Mouse (Mus musculus) adrenal gland, adult 8-10 months (tissue): Measurements from ENCODE around the gene Abcg4. TPM values are rescaled to one million over a fixed set of nuclear protein-coding genes. Genes with fewer than 3 reads are reported as not detected.

Experiments
- DNase-seq: peaks from one replicate; pipeline ENCODE4 v3.0.0; 2022
- total RNA-seq, 4 experiments: library from RNA; stranded (reverse); gene quantifications; 2 replicates each; pipeline ENCODE4 v1.2.4; 2022

Abcg4 gene
- total RNA-seq, 4 experiments from 2014 or later = 39.3 to 51.3 (median 42.1) TPM

GRCm38 (mm10) chr9:44269077-44269476 lies 19.3 kb downstream of the Abcg4 start:
- DNase-seq = no peak

GRCm38 (mm10) chr9:44268432-44268831 lies 20.0 kb downstream of the Abcg4 start, which contains the start of gene Nlrx1:
Gene Nlrx1 (minus strand): TSS chr9:44268599.
- DNase-seq = no peak

GRCm38 (mm10) chr9:44268027-44268360 lies 20.4 kb downstream of the Abcg4 start:
- DNase-seq = peak; percentile 85

- no peak for DNase-seq
These were observed 20.9 kb downstream of the Abcg4 start for GRCm38 (mm10) chr9:44267319-44268026.

- no peak for DNase-seq
These were observed 21.8 kb downstream of the Abcg4 start for GRCm38 (mm10) chr9:44266478-44267226.

- no peak for DNase-seq
These were observed 27.0 kb downstream of the Abcg4 start for GRCm38 (mm10) chr9:44261388-44261787.

- no peak for DNase-seq
These were observed 29.4 kb downstream of the Abcg4 start for GRCm38 (mm10) chr9:44259014-44259413.

- no peak for DNase-seq
These were observed 32.2 kb downstream of the Abcg4 start for GRCm38 (mm10) chr9:44256213-44256612.

- DNase-seq = no peak
These were observed 33.3 kb downstream of the Abcg4 start for GRCm38 (mm10) chr9:44255136-44255521.

- DNase-seq = no peak
These were observed 33.8 kb downstream of the Abcg4 start for GRCm38 (mm10) chr9:44254508-44255135.

- no peak for DNase-seq
These were observed 35.0 kb downstream of the Abcg4 start for GRCm38 (mm10) chr9:44253441-44253840.

GRCm38 (mm10) chr9:44251314-44251713 lies 37.1 kb downstream of the Abcg4 start, which contains the start of gene Pdzd3:
Gene Pdzd3 (minus strand): TSS chr9:44251471.
- DNase-seq = no peak

- no peak for DNase-seq
These were observed 38.0 kb downstream of the Abcg4 start for GRCm38 (mm10) chr9:44250445-44250844.

GRCm38 (mm10) chr9:44249181-44250146 lies 39.0 kb downstream of the Abcg4 start:
- DNase-seq = peak; percentile 61

- no peak for DNase-seq
These were observed 40.5 kb downstream of the Abcg4 start for GRCm38 (mm10) chr9:44247907-44248306.

- DNase-seq = no peak
These were observed 44.8 kb downstream of the Abcg4 start for GRCm38 (mm10) chr9:44243621-44244020.

- DNase-seq = no peak
These were observed 47.0 kb downstream of the Abcg4 start for GRCm38 (mm10) chr9:44241418-44241817.

GRCm38 (mm10) chr9:44240911-44241310 lies 47.5 kb downstream of the Abcg4 start:
- peak; percentile 80 for DNase-seq

GRCm38 (mm10) chr9:44240399-44240798 lies 48.0 kb downstream of the Abcg4 start, which contains the start of gene Ccdc153:
Gene Ccdc153 (plus strand): TSS chr9:44240676.
- no peak for DNase-seq

GRCm38 (mm10) chr9:44239447-44239846 lies 49.0 kb downstream of the Abcg4 start:
- no peak for DNase-seq

GRCm38 (mm10) chr9:44238501-44239190 lies 49.8 kb downstream of the Abcg4 start:
- DNase-seq = no peak
